Comparison of ENCODE assay signal across 9 mouse cellular contexts in the genomic region with DNA sequence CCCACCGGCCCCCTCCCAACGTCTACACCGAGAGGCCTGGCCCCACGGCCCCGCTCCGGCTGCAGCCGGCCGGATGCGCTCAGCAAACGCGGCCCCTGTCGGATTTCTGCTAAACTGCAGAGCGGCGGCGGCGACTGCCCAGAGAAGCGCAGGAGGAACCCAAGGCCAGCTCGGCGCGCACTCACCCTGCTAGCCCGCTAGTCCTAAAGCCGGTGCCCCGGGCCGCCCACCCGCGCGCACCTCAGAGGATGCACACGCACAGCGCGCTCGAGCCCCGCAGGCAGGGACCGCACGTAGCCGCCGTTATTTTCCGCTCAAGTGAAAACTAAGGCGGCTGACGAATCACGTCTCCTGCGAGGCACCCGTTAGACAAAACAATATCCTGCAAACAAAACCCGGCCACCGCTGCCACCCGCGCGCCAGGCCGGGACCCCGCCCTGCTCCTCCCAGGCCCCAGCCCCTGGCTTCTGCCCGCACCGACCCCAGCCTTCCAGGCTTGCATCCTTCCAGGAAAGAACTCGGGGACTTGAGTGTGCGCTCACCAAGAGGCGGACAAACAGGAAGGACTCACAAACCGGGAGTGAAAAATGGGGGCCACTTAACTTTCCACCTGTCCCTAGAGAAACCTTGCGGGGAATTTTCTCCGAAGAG. TPM values are rescaled to one million over a fixed set of nuclear protein-coding genes. Genes with fewer than 3 reads are reported as not detected.
A peak's percentile ranks its signal among the peaks of the same experiment; 100 is the strongest.
DNase-seq lines count a peak whose midpoint lies in the region; ATAC-seq and TF ChIP-seq lines count a peak whose summit lies in the region.
"Had no signal": no experiment of that assay in that cellular context is flagged by ENCODE, and none has a peak within 500 bp of the region (broad histone marks: within the 10 kb centered on the region; RNA-seq: fewer than 3 reads in every experiment).

No protein-coding gene starts in this region.

- peaks cover 43% of the 10 kb centered on the region for H3K27me3 ChIP-seq in ES-Bruce4 (ENCODE audit: control insufficient read depth, insufficient read depth, low read length, poor library complexity, severe bottlenecking)
- H3K27me3 ChIP-seq in forebrain, embryonic 16.5 days (replicated peaks; ENCODE audit: control insufficient read depth, insufficient read depth, low read length): no peaks in the 10 kb centered on the region; the same call in 1 of the 2 replicates
- H3K27me3 ChIP-seq in lung, embryonic 14.5 days (ENCODE audit: insufficient read depth, low read length): peaks cover 71% of the 10 kb centered on the region

- H3K4me3 ChIP-seq in ES-Bruce4 (ENCODE audit: low read depth, low read length): peak overlapping the region; percentile 75
- H3K4me3 ChIP-seq in forebrain, embryonic 16.5 days (replicated peaks; ENCODE audit: low read length): peak overlapping the region; percentile 64
- peak overlapping the region; percentile 59 for H3K4me3 ChIP-seq in layer of hippocampus, adult 2 months
- H3K4me3 ChIP-seq in lung, embryonic 14.5 days (ENCODE audit: low read depth, low read length): peak overlapping the region; percentile 54

- H3K36me3 ChIP-seq in ES-Bruce4 (ENCODE audit: control insufficient read depth, insufficient read depth, low read length, poor library complexity, severe bottlenecking): no peaks in the 10 kb centered on the region
- no peaks in the 10 kb centered on the region for H3K36me3 ChIP-seq in forebrain, embryonic 16.5 days (ENCODE audit: control insufficient read depth, insufficient read depth)
- H3K36me3 ChIP-seq in lung, embryonic 14.5 days (ENCODE audit: insufficient read depth): no peaks in the 10 kb centered on the region
- H3K36me3 ChIP-seq: G1E had no signal

- H3K4me1 ChIP-seq in ES-Bruce4 (ENCODE audit: control insufficient read depth, insufficient read depth, low read length): no peaks in the 10 kb centered on the region
- peaks cover 36% of the 10 kb centered on the region for H3K4me1 ChIP-seq in forebrain, embryonic 16.5 days (replicated peaks; ENCODE audit: control insufficient read depth, insufficient read depth, low read length)
- H3K4me1 ChIP-seq in lung, embryonic 14.5 days (ENCODE audit: insufficient read depth): no peaks in the 10 kb centered on the region; the same call in 1 of the 2 replicates

- H3K4me2 ChIP-seq in forebrain, embryonic 16.5 days (ENCODE audit: low read length): peak overlapping the region; percentile 97
- peak overlapping the region; percentile 96 for H3K4me2 ChIP-seq in lung, embryonic 14.5 days

- no peaks in the 10 kb centered on the region for H3K9me3 ChIP-seq in ES-Bruce4 (replicated peaks; ENCODE audit: control insufficient read depth, insufficient read depth, low read length, poor library complexity, severe bottlenecking)
- H3K9me3 ChIP-seq in forebrain, embryonic 16.5 days (ENCODE audit: control insufficient read depth, low read length): no peaks in the 10 kb centered on the region
- no peaks in the 10 kb centered on the region for H3K9me3 ChIP-seq in lung, embryonic 14.5 days (ENCODE audit: low read depth, low read length)

- peak; percentile 82 for ATAC-seq in forebrain, embryonic 16.5 days
- ATAC-seq in lung, embryonic 14.5 days (ENCODE audit: insufficient read depth): peak; percentile 81

- DNase-seq in cerebellum, adult 18-20 months: peak; percentile 90
- peak; percentile 79 to 85 for DNase-seq in heart, postnatal 14 days
- DNase-seq in layer of hippocampus, adult 2 months (ENCODE audit: low spot score in 2 of 2): peak; percentile 52 to 77
- peak; percentile 94 for DNase-seq in lung, embryonic 14.5 days
- peak; percentile 59 for DNase-seq in ovary, postnatal 14 days (ENCODE audit: low spot score)
- peak; percentile 80 for DNase-seq in urinary bladder, postnatal 14 days (ENCODE audit: low spot score)

- no peak for TF ChIP-seq EP300 in ES-Bruce4 (IDR thresholded peaks at IDR 0.05; ENCODE audit: insufficient read depth, low read depth, low read length)

- H3K9ac ChIP-seq in ES-Bruce4 (ENCODE audit: low read depth, poor library complexity, severe bottlenecking): peak overlapping the region; percentile 35
- peak overlapping the region; percentile 51 for H3K9ac ChIP-seq in forebrain, embryonic 16.5 days (replicated peaks; ENCODE audit: low read depth, low read length)
- peak overlapping the region; percentile 59 for H3K9ac ChIP-seq in lung, embryonic 14.5 days

- H3K27ac ChIP-seq in ES-Bruce4 (ENCODE audit: insufficient read depth, low read length): no peak overlapping the region
- peak overlapping the region; percentile 85 for H3K27ac ChIP-seq in forebrain, embryonic 16.5 days (ENCODE audit: low read length)
- H3K27ac ChIP-seq in layer of hippocampus, adult 2 months: peak overlapping the region; percentile 90
- H3K27ac ChIP-seq in lung, embryonic 14.5 days (ENCODE audit: low read depth): peak overlapping the region; percentile 65

- TF ChIP-seq POLR2A in ES-Bruce4 (IDR thresholded peaks at IDR 0.05; ENCODE audit: insufficient read depth, low read length): no peak

- intact Hi-C loops in heart, postnatal 14 days (cut with DNase I): loop anchor here (10.0 kb wide), 2 partner anchors 146 to 176 kb away; no protein-coding TSS in a partner anchor

- WGBS in forebrain, embryonic 16.5 days: 0% methylated on average over 57 of the region's 57 CpGs
- WGBS in lung, embryonic 14.5 days: under 1% methylated on average over 57 of the region's 57 CpGs

- peak; percentile 33 for TF ChIP-seq CTCF in ES-Bruce4 (IDR thresholded peaks at IDR 0.05; ENCODE audit: low read depth, low read length)
- peak; percentile 82 for TF ChIP-seq CTCF in layer of hippocampus, adult 2 months (conservative IDR thresholded peaks at IDR 0.05)
- peak; percentile 75 for TF ChIP-seq CTCF in lung, embryonic 14.5 days (IDR thresholded peaks at IDR 0.05; ENCODE audit: low read depth)

RNA-seq across cellular contexts. Expression of a gene that starts 2.9 kb away (rescaled TPM):
- polyA plus RNA-seq in ES-Bruce4 (2011; ENCODE audit: insufficient read depth, insufficient read length, low read depth, missing spikeins): not detected in 2 replicates
- polyA plus RNA-seq in forebrain, embryonic 16.5 days (2015; fragmentation: Nextera tagmentation; extraction: Ambion mirVana): 29.1 and 31.1 TPM in 2 replicates
- 10 to 100 TPM in 1 of 2 experiments, 1 to 10 TPM in 1; 8.5 to 10.4 TPM for total RNA-seq in heart, postnatal 14 days (2021)
- 10 to 100 TPM; 44.4 to 45.5 TPM for total RNA-seq in layer of hippocampus, adult 2 months (2021)
- 13.1 and 13.7 TPM in 2 replicates for polyA plus RNA-seq in lung, embryonic 14.5 days (2014; fragmentation: Nextera tagmentation; extraction: Ambion mirVana)
- polyA plus RNA-seq: G1E had no signal

Comparison
In these comparisons a context has a peak if more than half of its experiments do, and no peak if none do; other contexts are left out.
1. RNA of a gene that starts 2.9 kb away (polyA plus RNA-seq): 29.1 to 31.1 TPM in forebrain, embryonic 16.5 days and 13.1 to 13.7 TPM in lung, embryonic 14.5 days; not detected in ES-Bruce4; every median in the first group is over 10 times any median in the second.
2. Peak in every context shown above with its lines, with median percentiles within 50 percentile points of each other: H3K4me3 ChIP-seq, H3K9ac ChIP-seq, CTCF ChIP-seq and DNase-seq.